Mouse (Mus musculus): ENCODE data around the gene Wfdc18.
A peak's percentile ranks its signal among the peaks of the same experiment; 100 is the strongest.

Gene Wfdc18

GRCm38 (mm10) chr11:83708715-83709114 lies at the start of gene Wfdc18:
TSS of gene Wfdc18 (plus strand) at chr11:83709015.
- no peak for DNase-seq (ENCODE audit: low spot score)

- DNase-seq (ENCODE audit: low spot score): peak; percentile 25
Observed at GRCm38 (mm10) chr11:83662204-83662603, 46.6 kb upstream of the Wfdc18 start, which contains the start of gene Ccl4. TSS of gene Ccl4 (plus strand) at chr11:83662584.

DNA sequence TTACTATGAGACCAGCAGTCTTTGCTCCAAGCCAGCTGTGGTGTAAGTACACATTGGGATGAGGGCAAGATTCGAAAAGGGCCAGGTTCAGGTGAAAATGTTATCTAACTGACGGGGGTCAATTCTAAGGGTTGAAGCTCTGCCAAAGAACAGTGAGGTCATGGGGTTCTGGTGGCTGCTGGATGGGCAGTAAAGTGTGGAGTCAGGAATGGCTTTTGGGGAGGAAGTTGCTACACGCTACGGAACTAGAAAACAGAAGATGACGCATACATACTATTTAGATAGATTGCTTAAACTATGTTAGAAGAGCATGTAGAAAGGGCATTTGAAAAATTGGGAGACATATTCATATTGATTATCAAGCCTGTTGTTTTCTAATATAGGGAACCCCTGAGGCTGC lies 45.3 kb upstream of the Wfdc18 start:
- DNase-seq (ENCODE audit: low spot score): no peak

- DNase-seq (ENCODE audit: low spot score): no peak
Observed at GRCm38 (mm10) chr11:83671743-83672142, 37.1 kb upstream of the Wfdc18 start.

- no peak for DNase-seq (ENCODE audit: low spot score)
Observed at GRCm38 (mm10) chr11:83675665-83676064, 33.1 kb upstream of the Wfdc18 start.

DNA sequence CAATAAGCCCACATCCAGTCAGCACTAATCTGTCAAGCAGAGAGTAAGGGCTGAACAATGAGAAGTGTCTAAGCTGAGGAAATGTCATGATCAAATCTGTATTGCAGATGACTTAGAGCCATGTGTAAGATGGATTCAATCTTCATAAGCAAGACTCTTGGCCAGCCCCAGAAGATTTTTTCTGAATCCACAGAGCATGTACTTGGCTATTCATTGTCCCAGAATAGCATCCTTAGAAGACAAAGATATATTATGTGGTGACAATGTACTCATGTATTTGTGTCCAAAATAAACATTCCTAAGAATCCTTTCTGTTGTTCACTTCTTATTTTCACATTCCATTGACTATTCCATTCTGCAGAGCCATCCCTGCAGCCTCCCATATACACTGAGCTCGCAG lies 18.9 kb upstream of the Wfdc18 start:
- DNase-seq (ENCODE audit: low spot score): no peak

GRCm38 (mm10) chr11:83692008-83692407 lies 16.8 kb upstream of the Wfdc18 start:
- no peak for DNase-seq (ENCODE audit: low spot score)

GRCm38 (mm10) chr11:83703705-83704104 lies 5.1 kb upstream of the Wfdc18 start, which contains the start of gene Wfdc17:
TSS of gene Wfdc17 (plus strand) at chr11:83703991.
- DNase-seq (ENCODE audit: low spot score): no peak

DNA sequence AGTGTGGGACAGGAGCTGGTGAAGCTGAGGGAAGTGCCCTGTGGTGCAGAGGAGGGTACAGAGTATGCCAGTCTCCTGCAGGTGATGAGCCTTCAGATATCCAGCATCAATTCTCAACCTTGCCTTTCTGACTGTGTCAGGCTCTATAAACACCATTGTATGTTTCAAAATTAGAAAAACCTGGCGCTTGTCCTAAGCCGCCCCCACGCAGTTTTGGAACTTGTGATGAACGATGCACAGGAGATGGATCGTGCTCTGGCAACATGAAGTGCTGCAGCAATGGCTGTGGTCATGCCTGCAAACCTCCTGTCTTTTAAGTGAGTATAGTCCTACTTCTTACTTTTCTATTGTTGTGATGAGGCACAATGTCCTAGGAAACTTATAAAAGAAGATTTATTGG lies 868 bp downstream of the Wfdc18 start:
- DNase-seq (ENCODE audit: low spot score): peak; percentile 39

GRCm38 (mm10) chr11:83712671-83713070 lies 3.9 kb downstream of the Wfdc18 start:
- no peak for DNase-seq (ENCODE audit: low spot score)

DNA sequence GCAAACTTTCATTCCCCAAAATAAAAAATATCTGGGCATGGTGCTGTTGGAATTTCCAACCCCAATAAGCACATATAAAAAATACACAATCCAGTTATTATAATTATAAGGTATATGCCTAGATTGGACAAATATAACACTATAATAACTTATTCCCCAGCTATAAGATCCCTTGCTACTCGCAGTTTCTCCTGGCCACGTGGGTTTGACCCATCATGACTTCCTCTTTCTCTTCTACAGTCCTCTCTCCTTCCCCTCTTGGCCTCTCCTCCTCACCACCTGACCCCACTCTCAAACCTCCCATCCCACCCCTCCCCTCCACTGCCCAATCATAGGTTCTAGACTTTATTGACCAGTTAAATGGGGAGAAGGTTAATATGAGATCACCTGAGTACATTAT lies 5.1 kb downstream of the Wfdc18 start:
- DNase-seq (ENCODE audit: low spot score): no peak

- no peak for DNase-seq (ENCODE audit: low spot score)
Observed at GRCm38 (mm10) chr11:83717042-83717665, 8.3 kb downstream of the Wfdc18 start.

GRCm38 (mm10) chr11:83720766-83721165 lies 12.0 kb downstream of the Wfdc18 start:
- DNase-seq (ENCODE audit: low spot score): no peak

- DNase-seq (ENCODE audit: low spot score): no peak
Observed at GRCm38 (mm10) chr11:83728757-83729432, 20.1 kb downstream of the Wfdc18 start.

- DNase-seq (ENCODE audit: low spot score): no peak
Observed at GRCm38 (mm10) chr11:83731116-83731515, 22.3 kb downstream of the Wfdc18 start.

DNA sequence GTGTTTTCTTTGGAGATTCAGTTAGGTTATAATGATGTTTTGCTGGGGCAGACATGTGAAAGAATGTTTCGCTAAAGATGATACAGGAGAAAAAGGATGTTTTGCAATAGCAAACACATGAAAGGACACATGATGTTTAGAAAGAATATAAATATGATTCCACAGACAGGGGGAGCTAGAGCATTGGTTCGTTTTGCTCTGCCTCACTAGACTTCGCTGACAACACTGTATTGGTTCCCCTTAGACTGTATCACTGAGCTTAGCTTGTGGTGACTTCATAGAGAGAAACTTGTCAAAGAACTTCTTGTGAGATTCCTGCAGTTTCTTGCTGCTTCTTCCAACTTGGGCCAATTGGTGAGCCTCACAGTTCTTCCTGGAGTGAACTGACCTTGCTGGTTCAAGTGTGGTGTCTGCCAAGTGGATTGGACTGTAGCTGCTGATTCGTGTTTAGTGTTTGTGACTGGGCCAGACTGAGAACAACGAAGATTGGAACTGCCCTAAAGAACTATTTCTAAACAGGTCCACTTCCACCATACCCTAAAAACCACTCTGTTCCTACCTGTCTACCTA lies 24.3 kb downstream of the Wfdc18 start:
- no peak for DNase-seq (ENCODE audit: low spot score)

- DNase-seq (ENCODE audit: low spot score): no peak
Observed at GRCm38 (mm10) chr11:83734215-83734614, 25.4 kb downstream of the Wfdc18 start.

DNA sequence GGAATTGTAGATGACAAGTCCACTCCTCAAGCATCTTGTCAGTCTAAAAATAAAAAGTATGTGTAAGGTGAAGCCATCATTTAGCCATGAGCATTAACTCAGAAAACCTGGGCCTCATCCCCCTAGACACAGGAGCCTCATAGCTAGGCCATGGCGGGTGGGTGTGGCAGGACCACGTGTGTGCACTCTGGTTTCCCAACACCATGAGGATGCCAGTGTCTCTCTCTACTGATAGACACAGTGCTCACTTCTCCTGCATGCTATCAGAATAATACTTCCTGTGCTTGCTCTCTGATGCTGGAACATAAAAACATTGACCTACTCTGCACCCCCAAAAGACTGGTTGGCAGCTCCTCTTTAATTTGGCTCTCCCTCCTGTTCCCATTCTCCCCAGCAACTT lies 27.1 kb downstream of the Wfdc18 start:
- no peak for DNase-seq (ENCODE audit: low spot score)

GRCm38 (mm10) chr11:83737109-83737558 lies 28.3 kb downstream of the Wfdc18 start:
- DNase-seq (ENCODE audit: low spot score): no peak

- peak; percentile 88 for DNase-seq (ENCODE audit: low spot score)
Observed at GRCm38 (mm10) chr11:83739241-83739640, 30.4 kb downstream of the Wfdc18 start.

DNA sequence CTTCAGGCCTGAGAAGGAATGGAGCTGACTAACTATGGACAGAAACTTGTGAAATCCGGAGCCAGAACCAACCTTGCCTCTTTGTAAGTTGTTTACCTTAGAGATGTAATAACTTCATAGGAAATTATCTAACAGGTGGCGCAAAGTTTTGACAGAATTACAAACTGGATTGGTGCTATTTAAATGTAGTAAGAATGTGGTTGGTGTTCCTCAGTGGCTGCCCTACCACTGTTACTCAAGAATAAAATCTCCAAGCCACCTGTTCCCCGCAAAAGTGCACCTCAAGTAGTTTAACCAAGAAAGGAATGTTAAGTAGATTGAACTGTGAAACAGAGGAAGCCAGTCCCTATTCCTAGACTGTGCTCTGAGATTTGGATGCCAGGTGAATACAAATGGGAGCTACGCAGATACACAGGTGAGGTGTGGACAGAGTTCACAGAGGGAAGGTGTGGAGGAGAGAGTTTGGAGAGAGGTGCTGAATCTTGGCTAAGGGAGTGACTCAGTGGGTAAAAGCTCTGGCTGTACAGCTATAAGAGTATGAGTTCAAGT lies 31.7 kb downstream of the Wfdc18 start:
- DNase-seq (ENCODE audit: low spot score): no peak

- no peak for DNase-seq (ENCODE audit: low spot score)
Observed at GRCm38 (mm10) chr11:83741841-83742240, 33.0 kb downstream of the Wfdc18 start.

Measured in layer of hippocampus, adult 11-12 months (tissue).